Mouse (Mus musculus): ENCODE results near the gene Ccdc17.

- TF ChIP-seq EP300 (IDR thresholded peaks at IDR 0.05): no peak
- TF ChIP-seq CTCF (IDR thresholded peaks at IDR 0.05): no peak
These were observed 18.8 kb downstream of the Ccdc17 start for GRCm38 (mm10) chr4:116615237-116615636.
